Mouse (Mus musculus) lung, embryonic 15.5 days (tissue): ENCODE results near the gene Prkcb. TPM values are rescaled to one million over a fixed set of nuclear protein-coding genes. Genes with fewer than 3 reads are reported as not detected.

Experiments
- ATAC-seq: fragments of 200-750 bp; cut with Nextera tagmentation; 2 replicates; pipeline ENCODE4 v1.8.0; 2017; ENCODE audit warnings: moderate number of reproducible peaks, borderline replicate concordance; ENCODE audit not compliant: low FRiP score, low TSS enrichment; ENCODE audit errors: extremely low read depth
- H3K27ac ChIP-seq: fragments of 300-500 bp; sonication (generic); 2 replicates; pipeline ENCODE4 v1.5.1; 2015; ENCODE audit warnings: moderate library complexity, mild to moderate bottlenecking, inconsistent platforms
- H3K27me3 ChIP-seq: fragments of 300-500 bp; sonication (generic); 2 replicates; pipeline ENCODE4 v1.6.1; 2015; ENCODE audit warnings: inconsistent platforms
- H3K36me3 ChIP-seq: fragments of 300-500 bp; sonication (generic); 2 replicates; pipeline ENCODE4 v1.6.1; 2015; ENCODE audit warnings: inconsistent platforms
- H3K4me1 ChIP-seq: fragments of 300-500 bp; sonication (generic); 2 replicates; pipeline ENCODE4 v1.6.1; 2015; ENCODE audit warnings: inconsistent platforms
- H3K4me2 ChIP-seq: fragments of 300-500 bp; sonication (generic); 2 replicates; pipeline ENCODE4 v1.6.1; 2015; ENCODE audit warnings: inconsistent platforms, mild to moderate bottlenecking, moderate library complexity
- H3K4me3 ChIP-seq: fragments of 300-500 bp; sonication (generic); 2 replicates; pipeline ENCODE4 v1.5.1; 2015; ENCODE audit warnings: mild to moderate bottlenecking, inconsistent platforms
- H3K9ac ChIP-seq: fragments of 300-500 bp; sonication (generic); 2 replicates; pipeline ENCODE4 v1.6.1; 2015; ENCODE audit warnings: inconsistent platforms
- H3K9me3 ChIP-seq: fragments of 300-500 bp; sonication (generic); 2 replicates; pipeline ENCODE4 v1.6.1; 2016; ENCODE audit warnings: inconsistent platforms
- WGBS: fragments of 180-500 bp; shearing (Covaris S2); methylation state at CpG from one replicate; pipeline ENCODE4 v1.1.7; 2015; 5-methylcytosine and 5-hydroxymethylcytosine counted together
- polyA plus RNA-seq: library from polyadenylated mRNA; unstranded; fragments of >200 nt; fragmentation: Nextera tagmentation; extraction: Ambion mirVana; gene quantifications from 2 replicates; pipeline ENCODE4 v1.2.1, GENCODE M21; 2015

Prkcb gene
- polyA plus RNA-seq, 1 experiment from 2014 or later = 7.1 TPM

DNA sequence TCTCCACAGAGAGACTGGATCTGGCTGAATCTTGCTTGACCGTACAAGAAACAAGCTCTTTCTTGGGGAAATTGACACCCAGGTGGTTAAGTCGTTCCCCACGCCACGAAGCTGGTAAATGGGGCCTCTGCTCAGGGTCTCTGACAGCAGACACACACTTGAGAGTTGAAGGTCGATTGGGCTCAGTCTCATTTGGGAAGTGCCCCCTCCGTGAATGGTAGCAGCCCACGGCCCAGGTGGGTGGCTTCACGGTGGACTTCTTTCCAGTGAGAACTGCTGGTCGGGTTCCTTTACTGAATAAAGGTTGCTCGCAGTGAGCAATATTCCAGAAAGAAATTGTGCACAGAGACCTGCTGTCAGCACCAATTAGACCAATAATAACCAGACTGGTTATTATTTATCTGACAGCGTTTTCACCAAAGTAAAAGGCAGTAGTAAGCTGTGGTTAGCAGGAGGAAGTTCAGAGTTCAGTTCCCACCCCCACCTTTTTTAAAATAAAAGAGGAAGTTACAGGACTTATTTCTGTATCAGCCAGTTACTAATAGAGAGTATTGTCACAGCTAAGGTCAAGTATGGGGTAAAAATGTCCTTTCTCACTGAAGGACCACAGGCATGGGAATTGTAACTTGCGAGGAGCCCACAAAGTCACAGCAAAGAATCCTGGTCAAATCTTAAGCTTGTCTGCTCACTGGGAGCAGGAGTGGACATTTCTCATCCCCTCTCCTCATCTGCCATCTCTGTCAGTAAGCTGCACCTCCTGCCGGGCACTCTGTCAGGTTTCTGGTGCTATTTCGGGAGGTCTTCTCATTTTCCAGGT is 21.6 kb downstream of the Prkcb start:
- H3K9me3 ChIP-seq = no peaks in the 10 kb centered on the region
- whole genome bisulfite sequencing = 61% methylated on average over 14 of the region's 14 CpGs
- no peak overlapping the region for H3K4me3 ChIP-seq
- no peaks in the 10 kb centered on the region for H3K36me3 ChIP-seq
- no peak overlapping the region for H3K27ac ChIP-seq
- H3K9ac ChIP-seq = no peak overlapping the region
- ATAC-seq = no peak
- no peaks in the 10 kb centered on the region for H3K4me1 ChIP-seq
- H3K27me3 ChIP-seq = no peaks in the 10 kb centered on the region
- H3K4me2 ChIP-seq = no peak overlapping the region

DNA sequence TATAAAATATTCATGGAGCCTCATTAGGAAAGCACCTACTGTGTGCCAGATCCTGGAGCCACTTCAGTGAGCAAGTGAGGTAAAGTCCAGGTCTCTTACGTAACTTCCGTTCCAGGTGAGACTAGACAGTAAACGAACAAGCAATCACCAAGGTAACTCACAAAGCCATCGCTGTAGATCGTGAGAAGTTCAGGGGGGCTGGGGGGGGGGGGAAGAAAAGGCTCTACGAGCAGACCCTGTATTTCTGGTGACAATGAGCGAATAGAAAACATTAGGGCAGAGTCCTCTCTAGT is 22.1 kb downstream of the Prkcb start:
- Histone ChIP-seq H3K4me3 (no peak overlapping the region), H3K4me2 (no peak overlapping the region), H3K4me1 (no peaks in the 10 kb centered on the region), H3K9ac (no peak overlapping the region), H3K27me3 (no peaks in the 10 kb centered on the region), H3K27ac (no peak overlapping the region), H3K36me3 (no peaks in the 10 kb centered on the region), H3K9me3 (no peaks in the 10 kb centered on the region)
- 79% methylated on average over 7 of the region's 7 CpGs for WGBS
- no peak for ATAC-seq

DNA sequence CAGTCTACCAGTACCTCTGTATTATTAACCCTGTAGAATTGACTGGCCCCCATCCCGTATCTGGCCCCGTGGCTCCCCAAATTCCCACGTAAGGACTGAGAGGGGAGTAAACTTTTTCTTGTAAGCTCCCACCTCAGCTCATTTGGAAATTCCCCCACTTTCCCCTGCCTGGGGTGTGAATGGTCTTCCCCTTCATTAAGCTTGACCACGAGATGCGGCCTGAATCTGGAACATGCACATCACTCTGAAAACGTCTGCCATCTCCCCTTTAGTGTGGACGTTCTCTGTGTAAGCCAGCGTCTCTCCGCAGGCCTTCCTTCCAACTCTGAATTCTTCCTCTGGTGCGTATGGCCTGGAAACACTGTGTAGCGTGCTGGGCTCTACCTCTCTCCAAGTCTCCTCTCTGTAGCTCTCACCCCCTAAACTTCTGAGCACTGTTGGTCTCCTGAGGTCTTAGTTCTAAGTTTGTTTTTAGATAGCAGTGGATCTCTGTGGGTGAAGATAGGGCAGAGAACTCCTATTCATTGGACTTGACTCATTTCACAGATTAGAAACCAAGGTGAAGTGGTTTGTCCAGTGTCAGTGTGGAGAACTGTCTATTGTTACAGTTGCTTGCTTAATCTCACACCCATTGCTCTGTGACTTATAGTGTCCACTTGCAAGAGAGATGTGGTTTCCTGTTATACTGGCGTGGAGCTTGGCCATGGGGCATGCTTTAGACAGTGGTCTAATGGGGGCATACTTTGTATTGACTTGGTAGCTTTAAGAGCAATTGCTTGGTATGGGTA is 25.3 kb downstream of the Prkcb start:
- H3K4me1 ChIP-seq = peaks cover 4% of the 10 kb centered on the region; the same call in 1 of the 2 replicates
- ATAC-seq = no peak
- H3K27ac ChIP-seq = no peak overlapping the region
- no peak overlapping the region for H3K4me3 ChIP-seq
- 84% methylated on average over 12 of the region's 12 CpGs for WGBS
- no peaks in the 10 kb centered on the region for H3K9me3 ChIP-seq
- no peak overlapping the region for H3K4me2 ChIP-seq
- no peaks in the 10 kb centered on the region for H3K27me3 ChIP-seq
- no peak overlapping the region for H3K9ac ChIP-seq
- H3K36me3 ChIP-seq = no peaks in the 10 kb centered on the region

DNA sequence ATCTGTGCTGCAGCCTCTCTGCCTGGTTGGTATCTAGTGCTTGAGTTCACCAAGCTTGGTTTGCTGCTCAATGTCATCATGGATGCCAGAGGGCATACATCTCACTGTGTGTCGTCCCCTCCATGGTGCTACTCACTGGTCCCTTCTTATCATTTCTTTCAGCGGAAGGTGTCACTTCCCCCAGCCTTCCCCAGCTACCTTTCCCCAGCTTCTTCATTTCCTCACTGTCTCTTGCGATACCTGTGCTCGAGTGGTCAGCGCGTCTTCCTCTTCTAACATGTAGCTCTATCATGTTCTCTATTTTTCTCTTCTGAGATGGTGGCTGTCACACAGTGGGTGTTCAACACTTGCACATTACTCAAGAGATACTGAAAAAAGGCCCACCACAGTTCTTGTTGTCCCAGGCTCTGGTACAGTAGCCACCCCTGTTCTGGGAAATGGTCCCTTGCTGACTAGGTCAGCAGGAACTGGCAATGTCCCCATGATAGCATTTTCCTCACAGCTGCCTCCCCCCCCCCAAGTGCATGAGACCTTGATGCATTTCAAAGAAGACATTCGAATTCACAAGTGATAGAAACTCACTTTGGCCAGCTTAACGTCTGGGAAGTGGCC is 27.3 kb downstream of the Prkcb start:
- 78% methylated on average over 8 of the region's 8 CpGs for WGBS

DNA sequence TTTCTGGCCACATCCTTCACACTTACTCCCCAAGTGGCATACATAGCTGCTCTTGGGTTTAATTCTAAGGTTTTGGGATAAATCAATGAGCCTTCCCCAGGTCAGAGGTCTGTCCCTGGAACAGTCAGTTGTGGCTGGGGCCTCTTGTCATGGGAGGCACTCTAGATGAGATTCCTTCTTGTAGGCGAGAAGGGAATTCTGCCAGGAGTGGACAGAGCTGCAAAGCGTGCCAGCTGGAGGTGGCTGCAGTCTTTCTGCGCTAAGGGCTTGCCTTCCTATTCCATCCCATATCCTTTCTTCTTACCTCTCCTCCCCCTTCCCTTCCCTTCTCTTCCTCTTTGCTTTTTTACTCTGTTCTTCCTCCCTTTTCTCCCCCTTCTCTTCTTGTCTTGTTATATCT is 28.1 kb downstream of the Prkcb start:
- 45% methylated on average over 3 of the region's 3 CpGs for WGBS
- H3K27me3 ChIP-seq = no peaks in the 10 kb centered on the region
- H3K4me2 ChIP-seq = no peak overlapping the region
- no peak overlapping the region for H3K4me3 ChIP-seq
- no peak overlapping the region for H3K27ac ChIP-seq
- H3K36me3 ChIP-seq = no peaks in the 10 kb centered on the region
- peaks cover 4% of the 10 kb centered on the region; the same call in 1 of the 2 replicates for H3K4me1 ChIP-seq
- H3K9ac ChIP-seq = no peak overlapping the region
- ATAC-seq = no peak
- H3K9me3 ChIP-seq = no peaks in the 10 kb centered on the region

More for the DNA sequence above, 27.3 kb downstream of the Prkcb start:
- H3K9ac ChIP-seq = no peak overlapping the region
- H3K4me1 ChIP-seq = peaks cover 4% of the 10 kb centered on the region; the same call in 1 of the 2 replicates
- H3K4me3 ChIP-seq = no peak overlapping the region
- no peak overlapping the region for H3K27ac ChIP-seq
- ATAC-seq = no peak
- H3K36me3 ChIP-seq = no peaks in the 10 kb centered on the region
- no peaks in the 10 kb centered on the region for H3K9me3 ChIP-seq
- H3K27me3 ChIP-seq = no peaks in the 10 kb centered on the region
- no peak overlapping the region for H3K4me2 ChIP-seq

DNA sequence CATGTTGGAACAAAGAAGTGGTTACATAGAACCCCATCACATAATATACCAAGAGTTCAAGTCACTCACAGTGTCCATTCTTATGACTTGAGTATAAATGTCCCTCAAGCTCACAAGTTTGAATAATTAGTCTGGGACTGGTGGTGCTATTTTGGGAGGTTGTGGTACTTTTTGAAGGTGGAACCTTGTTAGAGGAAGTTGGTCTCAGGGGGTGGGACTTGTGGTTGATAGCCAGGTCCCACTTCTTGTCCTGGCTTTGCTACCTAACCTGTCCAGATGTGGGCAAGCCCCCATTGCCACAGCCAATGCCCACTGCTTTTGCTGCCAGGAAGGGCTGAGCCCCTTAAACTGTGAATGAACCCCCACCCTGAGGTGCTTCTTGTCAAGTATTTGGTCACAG is 28.9 kb downstream of the Prkcb start:
- no peak overlapping the region for H3K27ac ChIP-seq
- no peak for ATAC-seq
- H3K4me1 ChIP-seq = peaks cover 4% of the 10 kb centered on the region; the same call in 1 of the 2 replicates

DNA sequence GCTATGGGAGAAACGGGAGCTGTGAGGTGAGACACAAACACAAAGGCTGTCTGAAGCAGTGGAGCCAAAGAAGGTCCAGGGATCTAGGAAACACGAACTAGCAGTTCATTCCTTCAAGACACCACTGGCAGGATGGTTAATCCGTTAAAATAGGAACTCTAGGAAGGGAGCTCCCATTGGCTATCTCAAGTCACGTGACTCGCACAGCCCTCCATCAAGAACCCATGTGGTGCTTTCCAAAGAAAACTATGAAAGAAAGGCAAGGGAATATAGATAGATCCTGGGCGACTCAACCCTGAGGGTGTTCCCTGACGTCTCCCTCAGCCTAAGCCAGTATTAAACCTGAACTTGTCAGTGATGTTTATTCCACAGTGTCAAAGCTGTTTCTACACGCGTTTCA is 31.0 kb downstream of the Prkcb start:
- ATAC-seq = no peak
- Histone ChIP-seq H3K27me3 (no peaks in the 10 kb centered on the region), H3K4me1 (peaks cover 4% of the 10 kb centered on the region; the same call in 1 of the 2 replicates), H3K9me3 (no peaks in the 10 kb centered on the region), H3K4me3 (no peak overlapping the region), H3K4me2 (no peak overlapping the region), H3K27ac (no peak overlapping the region), H3K36me3 (no peaks in the 10 kb centered on the region), H3K9ac (no peak overlapping the region)
- WGBS = 58% methylated on average over 9 of the region's 9 CpGs

More for the DNA sequence above, 28.9 kb downstream of the Prkcb start:
- Histone ChIP-seq H3K27me3 (no peaks in the 10 kb centered on the region), H3K9me3 (no peaks in the 10 kb centered on the region), H3K4me2 (no peak overlapping the region), H3K36me3 (no peaks in the 10 kb centered on the region), H3K9ac (no peak overlapping the region), H3K4me3 (no peak overlapping the region)

DNA sequence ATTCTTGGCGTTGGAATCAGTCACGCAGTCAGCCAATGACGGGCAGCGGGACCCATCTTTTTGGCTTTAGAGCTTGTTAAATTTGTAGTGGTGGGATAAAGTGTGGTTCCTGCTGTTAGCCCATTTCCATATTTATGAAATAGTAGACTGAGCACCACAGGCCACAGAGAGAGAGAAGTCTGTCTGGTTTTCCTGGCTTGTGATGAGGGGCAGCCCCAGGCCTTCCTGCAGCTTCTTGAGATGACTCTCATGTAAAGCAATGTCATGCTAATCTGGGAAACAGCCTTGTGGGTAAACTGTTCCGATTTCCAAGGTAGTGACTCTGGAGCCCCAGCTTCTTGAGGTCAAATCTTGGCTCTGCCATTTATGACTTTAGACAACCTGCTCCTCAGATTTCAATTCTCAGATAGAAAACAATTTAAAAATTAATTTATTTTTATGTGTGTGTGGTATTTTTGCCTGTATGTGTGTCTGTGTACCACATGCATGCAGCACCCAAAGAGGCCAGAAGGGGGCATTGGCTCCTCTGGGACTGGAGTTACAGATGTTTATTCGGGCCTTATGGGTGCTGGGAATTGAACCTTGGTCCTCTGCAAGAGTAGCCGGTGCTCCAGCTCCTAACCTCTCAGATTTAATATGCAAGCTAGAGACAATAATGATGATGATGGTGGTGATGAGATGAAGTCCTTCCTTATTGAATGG is 32.4 kb downstream of the Prkcb start:
- Histone ChIP-seq H3K27me3 (no peaks in the 10 kb centered on the region), H3K36me3 (no peaks in the 10 kb centered on the region), H3K9ac (no peak overlapping the region), H3K9me3 (no peaks in the 10 kb centered on the region), H3K4me1 (peaks cover 4% of the 10 kb centered on the region; the same call in 1 of the 2 replicates), H3K4me3 (no peak overlapping the region), H3K27ac (no peak overlapping the region), H3K4me2 (no peak overlapping the region)
- 92% methylated on average over 7 of the region's 7 CpGs for WGBS
- no peak for ATAC-seq

DNA sequence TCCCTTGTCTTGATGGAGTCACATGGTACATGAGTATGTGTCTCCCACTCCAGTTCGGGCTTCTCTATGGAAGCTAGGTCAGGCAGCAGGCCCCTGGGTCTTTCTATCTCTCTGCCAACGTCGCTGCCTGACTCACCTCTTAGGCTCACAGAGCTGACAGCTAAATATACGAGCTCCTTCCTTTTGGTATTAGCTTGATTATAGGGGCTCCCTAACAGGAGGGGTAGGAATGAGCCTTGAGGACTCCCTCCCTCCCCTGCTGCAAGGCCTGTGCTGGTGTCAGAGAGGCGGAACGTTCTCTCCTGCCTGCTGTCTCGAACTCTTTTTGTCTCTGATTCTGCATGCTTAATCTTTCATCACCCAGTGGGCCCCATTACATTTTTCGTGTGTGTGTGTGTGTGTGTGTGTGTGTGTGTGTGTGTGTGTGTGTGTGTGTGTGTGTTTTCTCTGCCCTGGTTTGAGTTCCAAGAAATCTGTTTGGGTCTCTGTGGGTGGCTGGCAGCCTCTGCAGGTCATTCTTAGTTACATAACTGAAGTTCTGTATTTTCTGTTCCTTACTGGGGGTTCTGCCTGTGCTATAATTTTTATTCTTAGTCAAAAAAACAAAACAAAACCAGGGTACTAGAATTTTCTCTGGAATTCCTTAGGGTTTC is 33.6 kb downstream of the Prkcb start:
- Histone ChIP-seq H3K9me3 (no peaks in the 10 kb centered on the region), H3K4me2 (no peak overlapping the region), H3K4me3 (no peak overlapping the region), H3K27me3 (no peaks in the 10 kb centered on the region), H3K9ac (no peak overlapping the region), H3K36me3 (no peaks in the 10 kb centered on the region), H3K27ac (no peak overlapping the region), H3K4me1 (no peaks in the 10 kb centered on the region)
- WGBS = 59% methylated on average over 8 of the region's 8 CpGs
- ATAC-seq = no peak

DNA sequence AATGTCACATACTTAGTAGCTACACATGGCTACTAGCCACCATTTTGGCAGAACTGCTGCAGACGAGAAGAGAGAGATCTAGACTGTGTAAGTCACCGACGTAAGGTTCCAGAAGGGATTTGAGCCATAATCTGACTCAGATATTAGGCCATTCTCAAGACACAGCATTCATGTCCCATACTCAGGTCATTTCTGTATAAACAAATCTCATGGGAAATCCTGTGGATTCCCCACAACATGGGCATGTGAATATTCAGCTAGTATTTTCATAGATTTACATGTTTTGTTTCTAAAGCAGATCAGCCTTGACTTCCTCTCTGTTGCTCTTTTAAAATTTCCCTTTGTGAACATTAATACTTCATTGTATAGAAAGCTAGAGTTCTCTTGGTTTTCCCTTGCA is 39.4 kb downstream of the Prkcb start:
- no peak overlapping the region for H3K27ac ChIP-seq
- H3K4me2 ChIP-seq = no peak overlapping the region
- no peaks in the 10 kb centered on the region for H3K36me3 ChIP-seq
- no peaks in the 10 kb centered on the region for H3K4me1 ChIP-seq
- 75% methylated on average over 3 of the region's 3 CpGs for WGBS
- H3K27me3 ChIP-seq = no peaks in the 10 kb centered on the region
- ATAC-seq = no peak
- H3K9ac ChIP-seq = no peak overlapping the region
- no peaks in the 10 kb centered on the region for H3K9me3 ChIP-seq
- no peak overlapping the region for H3K4me3 ChIP-seq

DNA sequence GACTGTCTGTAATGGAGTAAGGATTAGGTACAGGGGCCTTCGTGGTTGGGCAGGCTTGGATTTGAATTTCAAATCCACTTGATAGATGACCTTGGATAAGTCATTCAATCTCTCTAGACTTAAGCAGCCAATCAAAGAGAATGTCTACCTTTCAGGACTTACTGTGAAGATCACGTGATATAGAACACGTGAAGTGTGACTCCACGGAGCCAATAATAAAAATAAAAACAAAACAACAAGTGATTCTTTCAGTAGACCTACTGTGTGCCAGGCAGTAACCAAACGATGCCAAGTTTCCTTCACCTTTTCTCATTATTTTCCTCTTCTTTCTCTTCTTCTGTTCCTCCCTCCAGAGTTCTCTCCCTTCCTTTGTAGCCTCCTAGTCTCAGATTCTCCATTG is 39.9 kb downstream of the Prkcb start:
- H3K4me1 ChIP-seq = no peaks in the 10 kb centered on the region
- H3K9ac ChIP-seq = no peak overlapping the region
- no peak for ATAC-seq
- 80% methylated on average over 5 of the region's 5 CpGs for WGBS
- no peak overlapping the region for H3K27ac ChIP-seq
- no peaks in the 10 kb centered on the region for H3K36me3 ChIP-seq
- no peaks in the 10 kb centered on the region for H3K9me3 ChIP-seq
- H3K4me3 ChIP-seq = no peak overlapping the region
- no peaks in the 10 kb centered on the region for H3K27me3 ChIP-seq
- H3K4me2 ChIP-seq = no peak overlapping the region
